Mouse (Mus musculus) ES-Bruce4 (cell line): ENCODE data around the gene Fabp6.

ENCODE experiments used
- EP300 ChIP-seq: IDR thresholded peaks from 2 replicates; pipeline ENCODE4 v1.6.1; 2011; ENCODE audit warnings: low read depth, low read length; ENCODE audit not compliant: insufficient read depth
- POLR2A ChIP-seq: IDR thresholded peaks from one replicate; pipeline ENCODE4 v1.8.1; 2011; ENCODE audit warnings: low read length; ENCODE audit not compliant: insufficient read depth

DNA sequence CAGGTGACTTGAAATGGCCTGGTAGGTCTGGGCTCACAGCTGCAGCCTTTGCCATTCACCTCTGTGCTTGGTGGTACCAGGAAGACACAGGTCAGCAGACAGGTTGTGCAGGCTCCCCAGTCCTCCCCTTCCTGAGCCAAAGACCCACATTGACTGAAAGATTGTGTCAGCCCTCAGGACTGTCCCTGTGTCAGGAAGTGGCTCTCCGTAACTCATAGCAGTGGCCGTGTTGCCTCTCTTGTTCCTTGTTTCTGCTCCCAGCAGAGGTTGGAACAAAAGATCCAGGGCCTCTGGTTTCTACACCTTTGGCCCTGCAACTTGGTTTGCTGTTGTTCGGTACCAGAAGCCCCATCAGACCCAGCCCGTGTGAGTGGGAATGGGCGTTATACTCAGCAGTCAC is 32.2 kb downstream of the Fabp6 start:
- TF ChIP-seq POLR2A = no peak
- no peak for TF ChIP-seq EP300
